Comparison of ENCODE assay signal across 25 mouse cellular contexts in the genomic region with DNA sequence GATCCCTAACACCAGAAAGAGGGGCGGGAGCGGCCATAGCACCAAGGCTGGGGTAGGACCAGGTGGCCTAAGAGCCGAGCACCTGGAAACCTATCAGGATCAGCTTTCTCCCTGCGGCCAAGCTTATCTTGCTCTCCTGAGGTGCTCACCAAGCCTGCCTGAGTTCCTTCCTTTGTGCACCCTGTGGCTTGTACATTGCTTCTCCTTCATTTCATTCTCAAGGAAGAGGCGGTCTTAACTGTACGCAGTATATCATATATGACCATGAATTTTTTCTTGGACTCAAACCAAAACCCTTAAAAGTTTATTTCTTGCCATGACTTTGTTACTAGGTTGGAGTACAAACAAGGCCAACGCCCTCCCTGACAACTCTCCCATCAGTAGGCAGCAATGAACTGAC. TPM values are rescaled to one million over a fixed set of nuclear protein-coding genes. Genes with fewer than 3 reads are reported as not detected.
A peak's percentile ranks its signal among the peaks of the same experiment; 100 is the strongest.
DNase-seq lines count a peak whose midpoint lies in the region; ATAC-seq and TF ChIP-seq lines count a peak whose summit lies in the region.
"Had no signal": no experiment of that assay in that cellular context is flagged by ENCODE, and none has a peak within 500 bp of the region (broad histone marks: within the 10 kb centered on the region; RNA-seq: fewer than 3 reads in every experiment).

No protein-coding gene starts in this region.

- H3K4me1 ChIP-seq in liver, embryonic 13.5 days (replicated peaks), result peaks cover 32% of the 10 kb centered on the region
- peaks cover 18 to 19% of the 10 kb centered on the region in 2 experiments for H3K4me1 ChIP-seq in MEL (ENCODE audit: control insufficient read depth in 1 of 2, insufficient read depth in 2 of 2, low read length in 2 of 2)
- H3K4me1 ChIP-seq: embryonic facial prominence, embryonic 13.5 days had no signal

- no peak for TF ChIP-seq RAD21 in MEL (IDR thresholded peaks at IDR 0.05; ENCODE audit: low read depth, low read length)

- DNase-seq in liver, embryonic 13.5 days, result no peak
- no peak for DNase-seq in liver
- peak; percentile 91 for DNase-seq in MEL (ENCODE audit: low read depth, low spot score)
- no peak for DNase-seq in heart, adult 11 months
- DNase-seq in left cerebral cortex, adult 18-20 months (ENCODE audit: low spot score in 2 of 2), result no peak
- DNase-seq in gastrocnemius, postnatal 36 days, result no peak
- DNase-seq: adrenal gland, adult 2 months; adrenal gland, postnatal 10 days; adrenal gland, postnatal 25 days; B cell, adult 2 months; cerebellum, adult 11 months; cerebellum, adult 18-20 months; cerebellum, adult 8-10 months; cerebellum, adult 9-11 months; cerebellum, postnatal 14 days; cerebellum, postnatal 36 days; embryo, embryonic 11 days had no signal

- WGBS in liver, embryonic 13.5 days (ENCODE audit: insufficient replicate concordance), result 84% methylated on average over 7 of the region's 7 CpGs

- no peak for TF ChIP-seq CTCF in MEL (IDR thresholded peaks at IDR 0.05 in 2 of 3, conservative IDR thresholded peaks at IDR 0.05 in 1 of 3; ENCODE audit: control insufficient read depth in 1 of 3, insufficient read depth in 1 of 3, low read depth in 2 of 3, low read length in 3 of 3, poor library complexity in 1 of 3, severe bottlenecking in 1 of 3)

- H3K9ac ChIP-seq in liver, embryonic 13.5 days, result no peak overlapping the region
- H3K9ac ChIP-seq in MEL (ENCODE audit: control insufficient read depth, low read depth, low read length, poor library complexity, severe bottlenecking), result peak overlapping the region; percentile 8
- H3K9ac ChIP-seq: embryonic facial prominence, embryonic 13.5 days; embryonic facial prominence, embryonic 15.5 days; forebrain, embryonic 12.5 days had no signal

- H3K9me3 ChIP-seq in liver, embryonic 13.5 days (replicated peaks), result no peaks in the 10 kb centered on the region
- H3K9me3 ChIP-seq in MEL (replicated peaks; ENCODE audit: insufficient read depth, low read length), result no peaks in the 10 kb centered on the region
- H3K9me3 ChIP-seq: embryonic facial prominence, embryonic 13.5 days; embryonic facial prominence, embryonic 15.5 days; forebrain, embryonic 10.5 days; forebrain, embryonic 12.5 days had no signal

- H3K4me3 ChIP-seq in liver, embryonic 13.5 days (replicated peaks), result no peak overlapping the region
- H3K4me3 ChIP-seq in MEL (ENCODE audit: control insufficient read depth in 1 of 2, insufficient read depth in 1 of 2, low read depth in 2 of 2, low read length in 2 of 2), result peak overlapping the region in 1 of 2 experiments; percentile 8; a peak in 1 of 4 replicates
- H3K4me3 ChIP-seq: embryonic facial prominence, embryonic 13.5 days; embryonic facial prominence, embryonic 15.5 days; erythroblast, embryonic 14.5 days; forebrain, embryonic 10.5 days; forebrain, embryonic 12.5 days had no signal

- TF ChIP-seq EP300 in MEL (IDR thresholded peaks at IDR 0.05; ENCODE audit: low read depth in 1 of 2, low read length in 2 of 2), result peak; percentile 75 to 81

- no peak for ATAC-seq in liver, embryonic 13.5 days (ENCODE audit: low read depth)
- ATAC-seq in megakaryocyte-erythroid progenitor cell, adult 5-6 weeks (replicated peaks; ENCODE audit: low FRiP score, low TSS enrichment, poor library complexity, severe bottlenecking), result peak; percentile 44; the same call in 1 of the 2 replicates
- ATAC-seq: forebrain, embryonic 14.5 days; forebrain, embryonic 16.5 days had no signal

- no peaks in the 10 kb centered on the region for H3K27me3 ChIP-seq in liver, embryonic 13.5 days
- no peaks in the 10 kb centered on the region for H3K27me3 ChIP-seq in MEL (ENCODE audit: control insufficient read depth in 1 of 2, insufficient read depth in 2 of 2, low read length in 2 of 2)
- H3K27me3 ChIP-seq: embryonic facial prominence, embryonic 13.5 days; embryonic facial prominence, embryonic 15.5 days; forebrain, embryonic 12.5 days had no signal

- 0 out of 2 replicates have a peak overlapping the region, but pooled peaks have one; percentile 8 for H3K27ac ChIP-seq in liver, embryonic 13.5 days
- H3K27ac ChIP-seq in MEL (ENCODE audit: control insufficient read depth, low read depth, low read length), result peak overlapping the region; percentile 70
- H3K27ac ChIP-seq: embryonic facial prominence, embryonic 13.5 days; embryonic facial prominence, embryonic 15.5 days; forebrain, embryonic 10.5 days; forebrain, embryonic 12.5 days had no signal

- no peak for TF ChIP-seq POLR2A in MEL (IDR thresholded peaks at IDR 0.05; ENCODE audit: control insufficient read depth in 1 of 2, insufficient read depth in 1 of 2, low read depth in 1 of 2, low read length in 2 of 2, poor library complexity in 1 of 2)

- peaks cover 54% of the 10 kb centered on the region for H3K36me3 ChIP-seq in liver, embryonic 13.5 days
- H3K36me3 ChIP-seq in MEL (ENCODE audit: control insufficient read depth in 1 of 2, insufficient read depth in 2 of 2, low read length in 2 of 2), result peaks cover 14 to 28% of the 10 kb centered on the region in 2 experiments

- intact Hi-C loops in gastrocnemius, postnatal 36 days (cut with DNase I), result no loop called here

- H3K79me2 ChIP-seq in MEL (ENCODE audit: control insufficient read depth, insufficient read depth, low read length, poor library complexity), result peaks cover 7% of the 10 kb centered on the region

- no peak overlapping the region for H3K4me2 ChIP-seq in liver, embryonic 13.5 days
- H3K4me2 ChIP-seq: embryonic facial prominence, embryonic 13.5 days; embryonic facial prominence, embryonic 15.5 days; forebrain, embryonic 12.5 days had no signal

TF ChIP-seq in MEL, 35 proteins besides CTCF, POLR2A, EP300 and RAD21 (continues in another document):
- TF ChIP-seq UBTF (IDR thresholded peaks at IDR 0.05; ENCODE audit: borderline replicate concordance, insufficient read depth, low read depth, low read length) (no peak), HCFC1 (IDR thresholded peaks at IDR 0.05; ENCODE audit: low read depth, low read length) (0 out of 2 replicates have a peak, but pooled peaks have one; percentile 51), CHD2 (IDR thresholded peaks at IDR 0.05; ENCODE audit: low read length) (no peak), MAZ (IDR thresholded peaks at IDR 0.05; ENCODE audit: low read depth, low read length) (no peak), CHD1 (IDR thresholded peaks at IDR 0.05; ENCODE audit: low read depth, low read length) (0 out of 2 replicates have a peak, but pooled peaks have one; percentile 38), JUND (IDR thresholded peaks at IDR 0.05; ENCODE audit: low read depth, low read length) (no peak), ETS1 (IDR thresholded peaks at IDR 0.05; ENCODE audit: low read depth, low read length) (peak; percentile 74), USF1 (IDR thresholded peaks at IDR 0.05; ENCODE audit: low read depth, low read length) (peak; percentile 41; the same call in 1 of the 2 replicates), SMC3 (IDR thresholded peaks at IDR 0.05; ENCODE audit: low read depth, low read length) (no peak), NRF1 (IDR thresholded peaks at IDR 0.05; ENCODE audit: insufficient read depth, low read depth, low read length, poor library complexity, severe bottlenecking) (0 out of 2 replicates have a peak, but pooled peaks have one; percentile 21), ZKSCAN1 (IDR thresholded peaks at IDR 0.05; ENCODE audit: low read depth, low read length) (no peak), BHLHE40 (IDR thresholded peaks at IDR 0.05; ENCODE audit: borderline replicate concordance, low read depth, low read length) (no peak), POLR2AphosphoS5 (IDR thresholded peaks at IDR 0.05; ENCODE audit: borderline replicate concordance, low read depth, low read length) (no peak), NELFE (IDR thresholded peaks at IDR 0.05; ENCODE audit: low read depth, low read length) (no peak), RCOR1 (IDR thresholded peaks at IDR 0.05; ENCODE audit: low read depth, low read length) (peak; percentile 35), SIN3A (IDR thresholded peaks at IDR 0.05; ENCODE audit: low read length) (peak; percentile 70), ZNF384 (IDR thresholded peaks at IDR 0.05; ENCODE audit: low read depth, low read length) (peak; percentile 24; the same call in 1 of the 2 replicates), ZC3H11A (IDR thresholded peaks at IDR 0.05; ENCODE audit: low read depth, low read length) (no peak), TCF12 (IDR thresholded peaks at IDR 0.05; ENCODE audit: low read depth, low read length) (peak; percentile 94)

RNA-seq across cellular contexts. Expression of gene Tob2, which starts 5.6 kb away (rescaled TPM):
- 9.0 and 11.9 TPM in 2 replicates for polyA plus RNA-seq in liver, embryonic 13.5 days (2015; fragmentation: Nextera tagmentation; extraction: Ambion mirVana)
- total RNA-seq in MEL (2012; rRNA removed), result 21.6 and 23.5 TPM in 2 replicates
- 10 to 100 TPM in 1 of 2 experiments, not detected in 1; 20.7 TPM for polyA plus RNA-seq in MEL (2012; ENCODE audit: insufficient read depth in 1 of 2, insufficient read length in 2 of 2, low read depth in 1 of 2, low replicate concordance in 2 of 2, missing spikeins in 1 of 2)
- total RNA-seq in megakaryocyte-erythroid progenitor cell, adult 5-6 weeks (2014; fragmentation: Nextera tagmentation), result 22.4 and 32.1 TPM in 2 replicates
- 11.7 and 20.4 TPM in 2 replicates for total RNA-seq in megakaryocyte-erythroid progenitor cell, adult 5-6 weeks (2017)
- total RNA-seq in left cerebral cortex, adult 18-20 months (2021), result 10 to 100 TPM; 33.6 to 36.7 TPM
- total RNA-seq in gastrocnemius, postnatal 36 days (2021), result 100 to 1,000 TPM in 1 of 2 experiments, 10 to 100 TPM in 1; 90.3 to 144 TPM

RNA-seq across cellular contexts. Expression of gene Phf5a, which starts 7.5 kb away (rescaled TPM):
- 132 and 139 TPM in 2 replicates for polyA plus RNA-seq in liver, embryonic 13.5 days (2015; fragmentation: Nextera tagmentation; extraction: Ambion mirVana)
- 112 and 128 TPM in 2 replicates for total RNA-seq in MEL (2012; rRNA removed)
- polyA plus RNA-seq in MEL (2012; ENCODE audit: insufficient read depth in 1 of 2, insufficient read length in 2 of 2, low read depth in 1 of 2, low replicate concordance in 2 of 2, missing spikeins in 1 of 2), result 100 to 1,000 TPM in 1 of 2 experiments, not detected in 1; 164 TPM
- total RNA-seq in megakaryocyte-erythroid progenitor cell, adult 5-6 weeks (2014; fragmentation: Nextera tagmentation), result 203 and 208 TPM in 2 replicates
- 131 and 142 TPM in 2 replicates for total RNA-seq in megakaryocyte-erythroid progenitor cell, adult 5-6 weeks (2017)
- 10 to 100 TPM; 32.5 to 35.0 TPM for total RNA-seq in left cerebral cortex, adult 18-20 months (2021)
- 10 to 100 TPM; 38.1 to 39.4 TPM for total RNA-seq in gastrocnemius, postnatal 36 days (2021)

RNA-seq across cellular contexts. Expression of gene Aco2, which starts 7.9 kb away (rescaled TPM):
- polyA plus RNA-seq in liver, embryonic 13.5 days (2015; fragmentation: Nextera tagmentation; extraction: Ambion mirVana), result 105 and 122 TPM in 2 replicates
- total RNA-seq in MEL (2012; rRNA removed), result 241 and 248 TPM in 2 replicates
- 1,000 to 10,000 TPM in 1 of 2 experiments, 100 to 1,000 TPM in 1; 447 to 1,242 TPM for polyA plus RNA-seq in MEL (2012; ENCODE audit: insufficient read depth in 1 of 2, insufficient read length in 2 of 2, low read depth in 1 of 2, low replicate concordance in 2 of 2, missing spikeins in 1 of 2)
- 162 and 178 TPM in 2 replicates for total RNA-seq in megakaryocyte-erythroid progenitor cell, adult 5-6 weeks (2014; fragmentation: Nextera tagmentation)
- 171 and 185 TPM in 2 replicates for total RNA-seq in megakaryocyte-erythroid progenitor cell, adult 5-6 weeks (2017)
- 100 to 1,000 TPM; 414 to 429 TPM for total RNA-seq in left cerebral cortex, adult 18-20 months (2021)
- total RNA-seq in gastrocnemius, postnatal 36 days (2021), result 1,000 to 10,000 TPM; 1,185 to 1,290 TPM
